Mouse (Mus musculus) kidney, postnatal 4 days (tissue): ENCODE data around the gene Timp3.

Experiments
- DNase-seq, 2 experiments: peaks; one replicate each; pipeline ENCODE4 v3.0.0; 2021; ENCODE audit warnings: mixed read lengths in 2 of 2

Timp3 gene

DNA sequence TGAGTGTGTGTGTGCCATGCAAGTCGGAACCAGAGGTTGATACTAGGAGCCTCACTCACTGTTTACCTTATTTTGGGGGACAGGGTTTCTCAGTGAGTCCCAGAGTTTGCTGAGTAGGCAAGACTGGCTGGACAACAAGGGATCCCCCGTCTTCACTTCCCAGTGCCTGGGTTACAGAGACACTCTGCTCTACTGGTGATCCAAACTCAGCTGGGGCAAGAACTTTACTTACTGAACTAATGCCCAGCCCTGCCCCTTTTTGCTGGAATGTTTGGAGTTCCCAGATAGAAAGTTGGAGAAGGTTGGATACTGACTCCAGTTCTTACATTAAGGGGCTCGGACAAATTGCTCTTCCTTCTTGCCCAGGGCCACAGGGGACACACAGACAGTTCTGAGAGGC lies 89.2 kb downstream of the Timp3 start:
- DNase-seq = no peak

DNA sequence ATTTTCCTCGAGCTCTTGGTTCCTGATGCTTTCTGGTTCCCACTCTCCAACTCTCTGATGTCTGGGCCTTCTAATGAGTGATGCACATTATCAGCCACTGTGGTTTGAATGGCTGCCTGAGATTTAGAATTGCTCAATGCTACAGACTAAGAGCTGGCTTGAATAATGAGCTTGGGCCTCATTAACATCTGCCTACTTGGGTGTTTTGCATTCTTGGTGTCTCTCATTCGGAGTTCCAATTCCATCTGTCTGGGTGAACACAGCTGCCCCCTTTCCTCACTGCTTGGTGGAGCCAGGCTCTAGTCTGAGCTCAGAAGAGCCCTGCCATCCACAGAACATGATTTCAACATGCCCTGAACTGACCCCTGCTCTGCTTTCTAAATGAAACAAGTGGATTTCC lies 89.7 kb downstream of the Timp3 start:
- DNase-seq = no peak

DNA sequence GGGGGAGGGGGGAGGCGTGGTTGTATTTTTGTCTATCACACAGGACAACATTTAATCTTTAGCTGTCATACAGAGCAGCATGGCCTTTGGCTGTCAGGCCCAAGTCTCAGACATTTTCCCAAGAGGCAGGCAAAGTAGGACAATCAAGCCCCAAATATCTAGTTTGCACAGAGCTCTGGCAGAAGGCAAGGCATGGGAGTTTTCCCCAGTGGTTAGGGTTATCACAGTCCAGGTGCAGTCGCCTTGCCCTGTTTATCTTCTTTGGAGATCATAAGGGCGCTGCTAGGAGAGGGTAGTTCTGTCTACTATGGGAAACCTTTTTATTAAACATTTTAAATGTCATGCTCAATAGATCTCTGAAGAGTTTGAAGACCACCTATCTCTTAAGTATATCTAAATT lies 92.2 kb downstream of the Timp3 start:
- no peak for DNase-seq

DNA sequence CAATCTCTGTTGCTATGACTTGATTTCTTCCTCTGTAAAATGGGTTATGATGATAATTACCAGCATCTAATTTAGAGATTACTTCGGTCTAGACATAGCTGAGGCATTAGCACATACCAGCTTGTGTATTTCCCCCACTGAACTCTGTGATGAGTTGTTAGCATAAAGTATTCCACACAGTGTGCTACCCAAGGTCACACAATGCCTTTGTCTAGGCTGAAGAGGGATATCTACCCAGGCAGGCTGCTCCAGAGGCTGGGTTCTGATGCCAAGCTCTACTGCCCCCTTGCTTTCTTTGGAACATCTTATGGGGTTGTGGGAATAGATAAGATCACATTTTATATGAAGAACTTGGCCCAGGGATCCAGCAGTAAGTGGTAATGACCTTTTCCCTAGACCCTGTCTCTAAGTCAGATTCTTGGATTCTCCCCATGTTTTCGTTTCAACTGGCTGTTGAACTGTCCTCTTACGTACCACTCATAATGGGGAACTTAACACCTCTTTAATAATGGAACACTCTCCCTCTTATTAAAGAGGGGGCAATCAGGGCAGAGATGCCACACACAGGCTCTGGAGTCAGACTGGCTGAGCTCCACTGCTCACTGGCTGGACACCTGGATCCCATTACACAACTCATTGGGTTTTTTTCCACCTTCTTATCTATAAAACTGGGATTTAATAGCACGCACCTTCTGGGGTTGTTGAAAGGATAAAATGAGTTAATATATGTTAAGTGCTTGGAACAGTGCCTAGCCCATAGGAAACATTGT lies 97.6 kb downstream of the Timp3 start:
- no peak for DNase-seq

DNA sequence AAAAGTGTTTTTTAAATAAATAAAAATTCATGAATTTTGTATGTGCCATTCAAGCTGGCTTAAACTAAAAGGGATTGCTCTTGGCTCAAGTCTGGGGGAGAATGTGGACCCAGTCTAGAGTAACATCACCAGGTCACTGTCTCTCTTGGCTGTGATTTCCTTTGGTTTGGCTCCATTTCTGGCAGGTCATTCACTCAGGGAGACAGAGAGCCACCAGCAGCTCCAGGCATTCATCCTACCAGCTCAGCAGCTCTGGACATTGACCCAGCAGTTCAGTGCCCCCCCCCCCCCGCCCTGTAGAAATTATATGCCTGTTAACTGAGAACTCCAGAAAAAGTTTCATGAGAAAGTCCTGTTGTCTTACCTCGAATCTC lies 98.2 kb downstream of the Timp3 start:
- no peak for DNase-seq
